Mouse (Mus musculus): ENCODE data around the gene Bicd2. TPM values are rescaled to one million over a fixed set of nuclear protein-coding genes. Genes with fewer than 3 reads are reported as not detected.

The Bicd2 gene
- polyA plus RNA-seq, 1 experiment from 2014 or later: 28.9 TPM

DNA sequence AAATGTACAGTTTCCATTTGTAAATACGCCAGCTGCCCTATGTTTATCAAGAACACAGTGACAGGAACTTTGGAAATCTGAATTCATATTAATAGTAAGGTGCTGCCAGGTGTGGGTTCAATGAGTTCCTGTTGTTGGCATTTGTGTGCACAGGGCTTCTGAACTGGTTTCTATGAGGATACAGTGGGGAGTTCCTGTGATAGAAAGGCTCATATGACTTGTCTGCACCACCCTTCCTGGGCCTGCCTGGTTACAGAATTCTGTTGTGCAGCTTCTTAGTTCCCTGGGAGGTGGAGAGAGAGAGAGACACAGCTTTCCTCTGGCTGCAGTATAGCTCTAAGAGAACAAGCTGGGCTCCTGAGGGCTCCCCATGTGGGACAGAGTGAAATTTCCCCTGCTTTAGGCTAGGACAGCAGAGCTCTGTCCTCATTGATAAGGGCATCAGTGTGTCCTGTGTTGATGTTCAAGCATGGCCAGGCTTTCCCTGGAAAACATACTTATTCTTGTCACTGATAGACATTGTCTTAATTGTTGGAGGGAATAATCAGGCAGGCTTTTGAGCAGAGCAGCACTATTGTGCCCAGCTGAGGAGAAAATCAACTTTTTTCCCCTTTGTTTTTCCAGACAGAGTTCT is 86.8 kb downstream of the Bicd2 start:
- H3K4me3 ChIP-seq: no peak overlapping the region
- no peaks in the 10 kb centered on the region for H3K9me3 ChIP-seq
- H3K27ac ChIP-seq (replicated peaks): no peak overlapping the region
- WGBS: 84% methylated on average over 1 of the region's 1 CpGs
- H3K4me2 ChIP-seq: no peak overlapping the region
- H3K9ac ChIP-seq: no peak overlapping the region
- H3K36me3 ChIP-seq: no peaks in the 10 kb centered on the region
- H3K27me3 ChIP-seq: no peaks in the 10 kb centered on the region
- no peak for ATAC-seq (ENCODE audit: low FRiP score, low read depth)
- H3K4me1 ChIP-seq (replicated peaks): peaks cover 11% of the 10 kb centered on the region

DNA sequence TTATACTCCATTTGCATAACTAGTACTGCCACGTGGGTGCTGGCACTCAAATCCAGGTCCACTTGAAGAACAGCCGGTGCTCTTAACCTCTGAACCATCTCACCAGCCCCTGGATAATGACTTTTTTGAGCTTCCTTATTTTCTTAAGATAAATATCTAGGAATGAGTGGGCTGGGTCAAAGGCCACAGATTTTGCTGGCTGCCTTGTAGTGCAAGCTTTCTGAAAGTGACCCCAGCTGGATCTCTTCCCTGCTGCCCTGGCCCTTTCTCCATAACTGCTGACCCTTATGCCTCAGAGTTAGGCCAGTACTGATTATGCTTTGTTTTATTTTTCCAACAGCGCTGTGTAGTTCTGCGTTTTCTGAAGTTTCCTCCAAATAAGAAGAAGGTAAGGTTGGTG is 89.1 kb downstream of the Bicd2 start:
- no peak overlapping the region for H3K27ac ChIP-seq (replicated peaks)
- peaks cover 7% of the 10 kb centered on the region; the same call in 1 of the 2 replicates for H3K4me1 ChIP-seq (replicated peaks)
- H3K9me3 ChIP-seq: no peaks in the 10 kb centered on the region
- 86% methylated on average over 4 of the region's 4 CpGs for WGBS
- H3K4me2 ChIP-seq: no peak overlapping the region
- ATAC-seq (ENCODE audit: low FRiP score, low read depth): no peak
- peaks cover 9% of the 10 kb centered on the region; the same call in 1 of the 2 replicates for H3K36me3 ChIP-seq
- no peak overlapping the region for H3K4me3 ChIP-seq
- no peak overlapping the region for H3K9ac ChIP-seq
- no peaks in the 10 kb centered on the region for H3K27me3 ChIP-seq

DNA sequence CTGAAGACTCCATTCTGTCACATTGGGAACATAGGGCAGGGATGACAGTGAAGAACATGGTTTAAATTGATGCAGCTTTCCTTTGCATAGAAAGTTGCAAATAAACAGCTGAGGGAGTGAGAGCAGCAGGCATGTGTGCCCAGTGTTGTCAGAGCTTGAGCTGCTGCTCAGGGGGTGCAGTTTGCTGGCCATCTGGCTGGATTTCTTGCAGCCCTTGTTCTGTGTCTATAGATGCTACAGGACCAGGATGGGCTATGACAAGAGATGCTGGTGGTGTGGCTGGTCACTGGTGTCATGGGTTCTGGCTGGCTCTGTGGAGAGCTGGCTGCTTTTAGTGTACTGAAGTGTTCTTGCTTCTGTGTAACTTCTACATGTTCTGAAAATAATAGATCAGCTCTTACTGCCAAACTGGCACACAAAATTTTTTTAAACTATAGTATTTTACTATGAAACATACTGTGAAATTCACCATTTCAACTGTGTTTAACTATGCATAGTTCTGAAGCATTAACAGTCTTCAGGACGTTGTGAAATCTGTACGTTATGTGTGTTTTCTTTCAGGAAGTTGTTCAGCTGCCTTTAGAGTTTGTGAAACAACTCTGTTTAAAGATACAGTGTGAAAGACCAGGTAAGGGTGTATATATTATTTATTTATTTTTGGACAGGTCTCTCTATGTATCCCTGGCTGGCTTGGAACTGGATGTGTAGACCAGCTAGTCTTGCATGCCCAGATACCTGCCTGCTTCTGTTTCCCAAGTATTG is 92.1 kb downstream of the Bicd2 start:
- Histone ChIP-seq H3K4me1 (replicated peaks) (peaks cover 2% of the 10 kb centered on the region; the same call in 1 of the 2 replicates), H3K36me3 (peaks cover 37% of the 10 kb centered on the region), H3K4me2 (no peak overlapping the region), H3K27me3 (no peaks in the 10 kb centered on the region), H3K9me3 (no peaks in the 10 kb centered on the region), H3K4me3 (no peak overlapping the region), H3K9ac (no peak overlapping the region), H3K27ac (replicated peaks) (no peak overlapping the region)
- 94% methylated on average over 2 of the region's 2 CpGs for WGBS
- ATAC-seq (ENCODE audit: low FRiP score, low read depth): no peak

DNA sequence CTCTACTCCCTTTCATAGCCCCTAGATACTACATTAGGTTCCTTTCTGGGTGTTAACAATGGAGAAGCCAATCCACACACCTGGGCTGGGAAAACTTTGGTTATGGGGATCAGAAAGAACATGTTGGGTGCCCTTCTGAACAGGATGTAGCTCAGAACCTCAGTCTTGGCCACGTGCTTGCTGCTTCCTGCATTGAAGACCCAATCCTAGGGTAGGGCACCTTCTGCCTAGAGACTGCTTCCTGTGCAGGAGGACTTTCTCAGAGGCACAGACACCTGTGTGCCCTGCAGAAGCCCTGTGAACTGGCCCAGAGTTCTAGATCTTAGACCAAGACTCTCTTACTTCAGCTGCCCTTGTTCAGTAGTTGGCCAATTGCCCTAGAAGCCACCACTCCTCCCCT is 94.4 kb downstream of the Bicd2 start:
- no peak for ATAC-seq (ENCODE audit: low FRiP score, low read depth)
- 100% methylated on average over 1 of the region's 1 CpGs for WGBS
- no peak overlapping the region for H3K4me3 ChIP-seq
- H3K4me2 ChIP-seq: no peak overlapping the region
- H3K27ac ChIP-seq (replicated peaks): no peak overlapping the region
- H3K9ac ChIP-seq: no peak overlapping the region
- H3K9me3 ChIP-seq: no peaks in the 10 kb centered on the region
- H3K27me3 ChIP-seq: no peaks in the 10 kb centered on the region
- peaks cover 40% of the 10 kb centered on the region for H3K36me3 ChIP-seq
- no peaks in the 10 kb centered on the region for H3K4me1 ChIP-seq (replicated peaks)

DNA sequence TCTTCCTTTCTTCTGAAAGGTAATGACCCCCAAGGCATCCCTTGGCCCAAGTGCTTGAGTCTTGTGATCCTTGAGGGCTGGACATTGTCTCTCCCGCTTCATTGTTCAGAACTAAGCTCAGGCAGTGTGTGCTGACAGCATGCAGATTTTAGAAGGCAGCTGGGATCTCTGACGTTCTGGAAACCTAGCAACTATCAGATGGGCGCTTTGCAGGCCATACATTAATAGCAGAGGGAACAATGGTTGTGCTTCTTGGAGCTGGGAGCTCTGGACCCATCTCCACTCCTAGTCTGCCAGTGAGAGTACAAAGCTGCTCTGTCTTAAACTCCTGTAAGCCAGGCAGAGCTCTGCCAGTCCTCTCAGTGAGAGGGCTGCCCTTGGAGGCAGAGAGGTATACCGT is 94.8 kb downstream of the Bicd2 start:
- WGBS: 78% methylated on average over 4 of the region's 4 CpGs
- no peaks in the 10 kb centered on the region for H3K27me3 ChIP-seq
- H3K27ac ChIP-seq (replicated peaks): no peak overlapping the region
- no peak overlapping the region for H3K4me2 ChIP-seq
- H3K9ac ChIP-seq: no peak overlapping the region
- H3K9me3 ChIP-seq: no peaks in the 10 kb centered on the region
- peaks cover 40% of the 10 kb centered on the region for H3K36me3 ChIP-seq
- no peak overlapping the region for H3K4me3 ChIP-seq
- no peak for ATAC-seq (ENCODE audit: low FRiP score, low read depth)
- H3K4me1 ChIP-seq (replicated peaks): no peaks in the 10 kb centered on the region

Other genes with a start within 250 kb of the Bicd2 start
- gene Wnk2, start 193.6 kb upstream of the Bicd2 start, polyA plus RNA-seq (2015; fragmentation: Nextera tagmentation; extraction: Ambion mirVana): 19.6 and 23.2 TPM in 2 replicates
- gene Ninj1, start 154.1 kb upstream of the Bicd2 start, polyA plus RNA-seq (2015; fragmentation: Nextera tagmentation; extraction: Ambion mirVana): 28.2 and 32.3 TPM in 2 replicates
- 33.8 and 37.9 TPM in 2 replicates for gene Card19, start 125.5 kb upstream of the Bicd2 start, polyA plus RNA-seq (2015; fragmentation: Nextera tagmentation; extraction: Ambion mirVana)
- gene Susd3, start 92.9 kb upstream of the Bicd2 start, polyA plus RNA-seq (2015; fragmentation: Nextera tagmentation; extraction: Ambion mirVana): 0.48 and 0.80 TPM in 2 replicates
- 1.6 and 1.9 TPM in 2 replicates for gene Fgd3, start 21.3 kb upstream of the Bicd2 start, polyA plus RNA-seq (2015; fragmentation: Nextera tagmentation; extraction: Ambion mirVana)
- gene Ippk, start 79.7 kb downstream of the Bicd2 start, polyA plus RNA-seq (2015; fragmentation: Nextera tagmentation; extraction: Ambion mirVana): 12.3 and 13.2 TPM in 2 replicates
- 0.30 and 0.39 TPM in 2 replicates for gene Tes3-ps, start 151.7 kb downstream of the Bicd2 start, polyA plus RNA-seq (2015; fragmentation: Nextera tagmentation; extraction: Ambion mirVana)
- 2.6 and 2.7 TPM in 2 replicates for gene Ecm2, start 163.2 kb downstream of the Bicd2 start, polyA plus RNA-seq (2015; fragmentation: Nextera tagmentation; extraction: Ambion mirVana)
- gene Aspn, start 202.9 kb downstream of the Bicd2 start, polyA plus RNA-seq (2015; fragmentation: Nextera tagmentation; extraction: Ambion mirVana): 0.70 and 1.2 TPM in 2 replicates
- gene Omd, start 240.9 kb downstream of the Bicd2 start, polyA plus RNA-seq (2015; fragmentation: Nextera tagmentation; extraction: Ambion mirVana): 0.54 and 0.88 TPM in 2 replicates

Data from hindbrain, embryonic 15.5 days (tissue).